Mouse (Mus musculus) cerebellum, adult 11 months (tissue): ENCODE measurements around the gene Thop1.
"Not testable (repeated sequence)": the region's sequence is repeated elsewhere in the genome, so short reads cannot be mapped to it uniquely, and the experiment has no call there.

ENCODE experiments used
- DNase-seq: peaks from one replicate; pipeline ENCODE4 v3.0.0; 2022

Gene Thop1

GRCm38 (mm10) chr10:81069836-81070235, at the start of gene Thop1:
TSS of gene Thop1 (plus strand) at chr10:81070035.
- peak; percentile 98 for DNase-seq

- DNase-seq: no peak
These were observed 49.6 kb upstream of the Thop1 start for GRCm38 (mm10) chr10:81020207-81020606.

GRCm38 (mm10) chr10:81021547-81022110, 48.2 kb upstream of the Thop1 start:
- DNase-seq: no peak

GRCm38 (mm10) chr10:81022744-81023143, 47.1 kb upstream of the Thop1 start:
- no peak for DNase-seq

GRCm38 (mm10) chr10:81024346-81024937, 45.4 kb upstream of the Thop1 start:
- DNase-seq: peak; percentile 37

GRCm38 (mm10) chr10:81025047-81025621, 44.7 kb upstream of the Thop1 start:
- peak; percentile 51 for DNase-seq

- no peak for DNase-seq
These were observed 44.1 kb upstream of the Thop1 start, which contains the start of gene Diras1 for GRCm38 (mm10) chr10:81025639-81026275. TSS of gene Diras1 (minus strand) at chr10:81025662.

- peak; percentile 34 for DNase-seq
These were observed 43.0 kb upstream of the Thop1 start for GRCm38 (mm10) chr10:81026857-81027256.

- DNase-seq: peak; percentile 79
These were observed 42.5 kb upstream of the Thop1 start for GRCm38 (mm10) chr10:81027331-81027730.

GRCm38 (mm10) chr10:81028219-81028618, 41.6 kb upstream of the Thop1 start:
- no peak for DNase-seq

GRCm38 (mm10) chr10:81029031-81029430, 40.8 kb upstream of the Thop1 start:
- DNase-seq: no peak

GRCm38 (mm10) chr10:81033586-81033985, 36.2 kb upstream of the Thop1 start:
- no peak for DNase-seq

- DNase-seq: no peak
These were observed 33.6 kb upstream of the Thop1 start for GRCm38 (mm10) chr10:81036251-81036650.

- peak; percentile 99 for DNase-seq
These were observed 32.8 kb upstream of the Thop1 start, which contains the start of gene Slc39a3 for GRCm38 (mm10) chr10:81036988-81037580. TSS of gene Slc39a3 (minus strand) at chr10:81037426.

GRCm38 (mm10) chr10:81041458-81042175, 28.2 kb upstream of the Thop1 start:
- DNase-seq: peak; percentile 72

GRCm38 (mm10) chr10:81045246-81045645, 24.6 kb upstream of the Thop1 start:
- not testable (repeated sequence) for DNase-seq

GRCm38 (mm10) chr10:81050645-81051044, 19.2 kb upstream of the Thop1 start:
- DNase-seq: no peak

- no peak for DNase-seq
These were observed 18.7 kb upstream of the Thop1 start for GRCm38 (mm10) chr10:81051133-81051532.

GRCm38 (mm10) chr10:81052577-81052976, 17.3 kb upstream of the Thop1 start:
- no peak for DNase-seq

GRCm38 (mm10) chr10:81055169-81055568, 14.7 kb upstream of the Thop1 start:
- DNase-seq: no peak

- DNase-seq: not testable (repeated sequence)
These were observed 14.0 kb upstream of the Thop1 start for GRCm38 (mm10) chr10:81055802-81056340.

- DNase-seq: no peak
These were observed 12.3 kb upstream of the Thop1 start for GRCm38 (mm10) chr10:81057406-81058130.
